Mouse (Mus musculus) ES-Bruce4 (cell line): ENCODE data around the gene Gse1.

Experiments
- CTCF ChIP-seq: IDR thresholded peaks from one replicate; pipeline ENCODE4 v1.8.1; 2011; ENCODE audit warnings: low read depth, low read length
- EP300 ChIP-seq: IDR thresholded peaks from 2 replicates; pipeline ENCODE4 v1.6.1; 2011; ENCODE audit warnings: low read depth, low read length; ENCODE audit not compliant: insufficient read depth
- POLR2A ChIP-seq: IDR thresholded peaks from one replicate; pipeline ENCODE4 v1.8.1; 2011; ENCODE audit warnings: low read length; ENCODE audit not compliant: insufficient read depth

DNA sequence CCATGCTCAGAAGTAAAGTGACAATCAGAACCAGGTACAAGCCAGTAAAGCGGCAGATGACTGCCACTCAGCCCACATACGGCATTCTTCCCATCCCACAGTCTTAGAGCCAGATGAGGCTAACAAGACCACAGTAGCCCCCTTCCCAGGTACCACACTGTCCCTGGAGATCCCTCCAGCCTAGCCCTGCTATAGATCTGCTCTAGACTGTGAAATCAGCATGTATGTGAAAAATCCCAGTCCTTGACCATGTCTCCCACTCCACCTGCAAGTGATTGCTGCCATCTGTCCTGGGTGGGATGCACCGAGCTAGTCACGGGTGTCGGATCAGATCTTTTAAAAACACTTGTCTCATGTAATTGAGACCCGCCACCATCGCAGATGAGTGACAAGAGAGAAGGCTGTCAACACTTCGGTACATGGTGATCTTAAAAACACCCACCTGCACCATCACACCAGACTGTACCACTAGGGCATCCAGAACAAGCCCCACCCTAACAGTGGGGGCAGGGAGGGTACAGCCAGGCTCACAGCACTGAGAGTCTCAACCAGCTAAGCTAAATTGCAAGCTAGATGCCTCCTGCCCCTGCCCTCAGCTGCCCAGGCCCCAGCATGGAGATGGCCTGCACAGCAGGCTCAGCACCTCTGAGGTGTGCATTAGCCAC is 352.2 kb downstream of the Gse1 start:
- TF ChIP-seq CTCF (no peak), POLR2A (no peak), EP300 (no peak)
